18 mouse cellular contexts compared by ENCODE assay signal in genomic region chr7:40325188-40325705, GRCm38 (mm10).
A peak's percentile ranks its signal among the peaks of the same experiment; 100 is the strongest.
DNase-seq lines count a peak whose midpoint lies in the region; ATAC-seq and TF ChIP-seq lines count a peak whose summit lies in the region.
"Had no signal": no experiment of that assay in that cellular context is flagged by ENCODE, and none has a peak within 500 bp of the region (broad histone marks: within the 10 kb centered on the region; RNA-seq: fewer than 3 reads in every experiment).

No protein-coding gene starts in this region.

- H3K27ac ChIP-seq in heart, adult 2 months = peak overlapping the region; percentile 36
- H3K27ac ChIP-seq in heart, embryonic 10.5 days = no peak overlapping the region
- no peak overlapping the region for H3K27ac ChIP-seq in midbrain, embryonic 13.5 days
- H3K27ac ChIP-seq: forebrain, embryonic 10.5 days; limb, embryonic 10.5 days; liver, embryonic 14.5 days; stomach, postnatal 0 days had no signal

- no peaks in the 10 kb centered on the region for H3K27me3 ChIP-seq in heart, adult 2 months (ENCODE audit: control insufficient read depth, insufficient read depth, low read length)
- no peaks in the 10 kb centered on the region for H3K27me3 ChIP-seq in heart, embryonic 10.5 days (ENCODE audit: insufficient read depth, poor library complexity, severe bottlenecking)
- H3K27me3 ChIP-seq in midbrain, embryonic 13.5 days = no peaks in the 10 kb centered on the region

- intact Hi-C loops in heart, adult 2 months (cut with DNase I) = no loop called here

- TF ChIP-seq EP300 in heart, adult 2 months (IDR thresholded peaks at IDR 0.05; ENCODE audit: insufficient read depth, low read depth, low read length) = no peak

- ATAC-seq in midbrain, embryonic 13.5 days = no peak
- ATAC-seq: intestine, embryonic 16.5 days had no signal

- no peaks in the 10 kb centered on the region for H3K9me3 ChIP-seq in heart, embryonic 10.5 days
- no peaks in the 10 kb centered on the region for H3K9me3 ChIP-seq in midbrain, embryonic 13.5 days
- H3K9me3 ChIP-seq: forebrain, embryonic 10.5 days; limb, embryonic 10.5 days had no signal

- DNase-seq in heart, adult 2 months = peak; percentile 27 to 45
- no peak for DNase-seq in heart, embryonic 10.5 days (ENCODE audit: low spot score)
- peak; percentile 30 for DNase-seq in R1 (ENCODE audit: low read depth, low spot score)
- peak; percentile 25 to 27 for DNase-seq in adrenal gland, postnatal 36 days
- DNase-seq in heart, adult 9 months (ENCODE audit: low spot score in 2 of 2) = peak; percentile 29 to 31
- no peak for DNase-seq in kidney, adult 18-20 months
- DNase-seq in embryo, embryonic 11 days = no peak
- DNase-seq: cerebellum, adult 2 months; kidney, postnatal 14 days; lung, postnatal 10 days; spleen, adult 18-20 months had no signal

- no peak overlapping the region for H3K4me3 ChIP-seq in heart, adult 2 months
- no peak overlapping the region for H3K4me3 ChIP-seq in heart, embryonic 10.5 days
- no peak overlapping the region for H3K4me3 ChIP-seq in midbrain, embryonic 13.5 days (replicated peaks)
- H3K4me3 ChIP-seq: forebrain, embryonic 10.5 days; limb, embryonic 10.5 days had no signal

- no peak overlapping the region for H3K4me2 ChIP-seq in midbrain, embryonic 13.5 days (replicated peaks)
- H3K4me2 ChIP-seq: midbrain, embryonic 11.5 days had no signal

- H3K4me1 ChIP-seq in heart, adult 2 months (ENCODE audit: control insufficient read depth, insufficient read depth, low read length) = peaks cover 2% of the 10 kb centered on the region
- H3K4me1 ChIP-seq in heart, embryonic 10.5 days = 0 out of 2 replicates have a peak, but pooled peaks cover 5% of the 10 kb centered on the region
- no peaks in the 10 kb centered on the region for H3K4me1 ChIP-seq in midbrain, embryonic 13.5 days (replicated peaks)
- H3K4me1 ChIP-seq: forebrain, embryonic 10.5 days; limb, embryonic 10.5 days had no signal

- 40% methylated on average over 3 of the region's 3 CpGs for WGBS in heart, adult 2 months
- 65% methylated on average over 3 of the region's 3 CpGs for WGBS in heart, embryonic 10.5 days
- 84% methylated on average over 3 of the region's 3 CpGs for WGBS in midbrain, embryonic 13.5 days

- H3K79me2 ChIP-seq in heart, adult 2 months (replicated peaks; ENCODE audit: control insufficient read depth, insufficient read depth, low read length) = no peaks in the 10 kb centered on the region

- no peak for TF ChIP-seq CTCF in heart, adult 2 months (IDR thresholded peaks at IDR 0.05)

- no peak overlapping the region for H3K9ac ChIP-seq in heart, adult 2 months (ENCODE audit: low read depth, low read length)
- no peak overlapping the region for H3K9ac ChIP-seq in midbrain, embryonic 13.5 days (replicated peaks)
- H3K9ac ChIP-seq: liver, embryonic 14.5 days had no signal

- H3K36me3 ChIP-seq in heart, adult 2 months (ENCODE audit: control insufficient read depth, insufficient read depth, low read length) = no peaks in the 10 kb centered on the region
- no peaks in the 10 kb centered on the region for H3K36me3 ChIP-seq in heart, embryonic 10.5 days
- H3K36me3 ChIP-seq in midbrain, embryonic 13.5 days = no peaks in the 10 kb centered on the region
- H3K36me3 ChIP-seq: forebrain, embryonic 10.5 days; limb, embryonic 10.5 days had no signal

- no peak for TF ChIP-seq POLR2A in heart, adult 2 months (IDR thresholded peaks at IDR 0.05; ENCODE audit: insufficient read depth, low read depth, low read length)

Comparison
In these comparisons a context has a peak if more than half of its experiments do, and no peak if none do; other contexts are left out.
1. DNase-seq: peak in heart, adult 2 months (2 of 2), R1 (single experiment), adrenal gland, postnatal 36 days (2 of 2) and heart, adult 9 months (2 of 2); none in heart, embryonic 10.5 days (single experiment), kidney, adult 18-20 months (single experiment) and embryo, embryonic 11 days (single experiment).